Mouse (Mus musculus) stomach, embryonic 14.5 days (tissue): Measurements from ENCODE around the gene Picalm. TPM values are rescaled to one million over a fixed set of nuclear protein-coding genes. Genes with fewer than 3 reads are reported as not detected.

Source experiments
- ATAC-seq: fragments of 200-750 bp; cut with Nextera tagmentation; 2 replicates; pipeline ENCODE4 v1.8.0; 2017; ENCODE audit warnings: low read depth, moderate TSS enrichment; ENCODE audit not compliant: insufficient number of reproducible peaks, insufficient read depth, low FRiP score
- H3K27ac ChIP-seq: fragments of 300-500 bp; sonication (generic); 2 replicates; pipeline ENCODE4 v1.5.1; 2014; ENCODE audit warnings: mild to moderate bottlenecking, low read length, moderate library complexity, mixed read lengths
- H3K27me3 ChIP-seq: fragments of 300-500 bp; sonication (generic); 2 replicates; pipeline ENCODE4 v1.6.1; 2014; ENCODE audit warnings: low read length, control low read depth, mixed read lengths; ENCODE audit not compliant: control insufficient read depth, insufficient read depth
- H3K36me3 ChIP-seq: fragments of 300-500 bp; sonication (generic); 2 replicates; pipeline ENCODE4 v1.6.1; 2014; ENCODE audit warnings: mild to moderate bottlenecking, control low read depth, low read length, moderate library complexity, mixed read lengths; ENCODE audit not compliant: control insufficient read depth, insufficient read depth
- H3K4me1 ChIP-seq: fragments of 300-500 bp; sonication (generic); 2 replicates; pipeline ENCODE4 v1.6.1; 2014; ENCODE audit warnings: low read length, control low read depth, mixed read lengths; ENCODE audit not compliant: control insufficient read depth, insufficient read depth
- H3K4me2 ChIP-seq: fragments of 300-500 bp; sonication (generic); replicated peaks from 2 replicates; pipeline ENCODE4 v1.6.1; 2014; ENCODE audit warnings: low read depth, low read length, control low read depth
- H3K4me3 ChIP-seq: fragments of 300-500 bp; sonication (generic); 2 replicates; pipeline ENCODE4 v1.5.1; 2014; ENCODE audit warnings: low read depth, low read length, control low read depth
- H3K9ac ChIP-seq: fragments of 300-500 bp; sonication (generic); replicated peaks from 2 replicates; pipeline ENCODE4 v1.6.1; 2014; ENCODE audit warnings: low read depth, mild to moderate bottlenecking, control low read depth, low read length, moderate library complexity, mixed read lengths
- H3K9me3 ChIP-seq: fragments of 300-500 bp; sonication (generic); 2 replicates; pipeline ENCODE4 v1.6.1; 2016; ENCODE audit warnings: low read depth, low read length, control low read depth; ENCODE audit not compliant: control insufficient read depth
- WGBS: fragments of 180-500 bp; shearing (Covaris S2); extraction: QIAGEN DNeasy Blood & Tissue Kit; methylation state at CpG from one replicate; pipeline ENCODE4 v1.1.7; 2014; 5-methylcytosine and 5-hydroxymethylcytosine counted together
- polyA plus RNA-seq: library from polyadenylated mRNA; unstranded; fragments of >200 nt; fragmentation: Nextera tagmentation; extraction: Ambion mirVana; gene quantifications from 2 replicates; pipeline ENCODE4 v1.2.1, GENCODE M21; 2014

Picalm gene
- polyA plus RNA-seq, 1 experiment from 2014 or later, result 74.5 TPM

GRCm38 (mm10) chr7:90261902-90262599 lies 132.0 kb downstream of the Picalm start:
- Histone ChIP-seq H3K27ac (no peak overlapping the region), H3K4me3 (no peak overlapping the region), H3K27me3 (no peaks in the 10 kb centered on the region), H3K4me2 (no peak overlapping the region), H3K9me3 (no peaks in the 10 kb centered on the region), H3K9ac (no peak overlapping the region), H3K36me3 (no peaks in the 10 kb centered on the region), H3K4me1 (no peaks in the 10 kb centered on the region)
- ATAC-seq, result no peak
- 38% methylated on average over 7 of the region's 7 CpGs for WGBS

Other genes starting within 250 kb of the Picalm start
- gene Ccdc81, start 226.6 kb upstream of the Picalm start, polyA plus RNA-seq, result 0.20 TPM in 1 of 2 replicates, not detected in the other
- gene Hikeshi, start 189.0 kb upstream of the Picalm start, polyA plus RNA-seq, result 122 and 127 TPM in 2 replicates
- 75.9 and 78.8 TPM in 2 replicates for gene Eed, start 149.2 kb upstream of the Picalm start, polyA plus RNA-seq
- gene Ccdc83, start 135.6 kb downstream of the Picalm start, polyA plus RNA-seq, result not detected in 2 replicates
- gene Sytl2, start 172.0 kb downstream of the Picalm start, polyA plus RNA-seq, result 21.9 and 23.4 TPM in 2 replicates